Mouse (Mus musculus) erythroblast, adult 5-6 weeks (primary cell): ENCODE results near the gene Tsnax. TPM values are rescaled to one million over a fixed set of nuclear protein-coding genes. Genes with fewer than 3 reads are reported as not detected.

Experiments used
- ATAC-seq: replicated peaks from 2 replicates; pipeline ENCODE4 v1.8.0; 2016; ENCODE audit warnings: moderate number of reproducible peaks, mild to moderate bottlenecking, moderate TSS enrichment, inconsistent platforms; ENCODE audit not compliant: poor library complexity, low FRiP score, severe bottlenecking
- total RNA-seq, 2 experiments: library from RNA; stranded (forward) in 1 of 2; stranded (reverse) in 1 of 2; fragments of 150-400 nt in 1 of 2; fragments of 200-764, 138-1000 nt in 1 of 2; gene quantifications; 2 replicates each; pipeline versions ENCODE4 v1.2.3 to v1.2.4; 2015 to 2017; ENCODE audit warnings: low replicate concordance in 2 of 2

Tsnax gene
- total RNA-seq, 2 experiments from 2014 or later, result 6.9 to 23.4 TPM

GRCm38 (mm10) chr8:125040587-125041375 is 28.0 kb downstream of the Tsnax start:
- ATAC-seq, result no peak

DNA sequence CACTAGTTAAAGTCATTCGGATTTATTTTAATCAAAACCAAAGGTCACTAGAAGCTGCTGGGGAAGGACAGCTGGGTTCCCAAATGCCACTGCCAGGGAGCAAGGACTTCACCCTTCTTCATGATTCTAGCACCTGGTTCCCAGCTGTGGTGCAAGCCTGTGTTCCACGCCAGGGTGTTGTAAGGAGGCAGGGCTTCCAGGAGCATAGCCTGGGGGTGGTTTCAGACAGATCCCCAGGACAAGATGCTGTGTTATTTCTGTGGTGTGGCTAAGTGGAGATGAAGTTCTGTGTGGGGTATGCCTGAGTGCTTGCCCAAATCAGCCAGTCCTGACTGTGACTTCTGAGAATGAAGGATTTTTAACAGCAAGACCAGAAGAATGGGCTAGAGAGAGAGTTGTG is 28.7 kb downstream of the Tsnax start:
- no peak for ATAC-seq

GRCm38 (mm10) chr8:125043394-125043793 is 30.6 kb downstream of the Tsnax start:
- ATAC-seq, result no peak

DNA sequence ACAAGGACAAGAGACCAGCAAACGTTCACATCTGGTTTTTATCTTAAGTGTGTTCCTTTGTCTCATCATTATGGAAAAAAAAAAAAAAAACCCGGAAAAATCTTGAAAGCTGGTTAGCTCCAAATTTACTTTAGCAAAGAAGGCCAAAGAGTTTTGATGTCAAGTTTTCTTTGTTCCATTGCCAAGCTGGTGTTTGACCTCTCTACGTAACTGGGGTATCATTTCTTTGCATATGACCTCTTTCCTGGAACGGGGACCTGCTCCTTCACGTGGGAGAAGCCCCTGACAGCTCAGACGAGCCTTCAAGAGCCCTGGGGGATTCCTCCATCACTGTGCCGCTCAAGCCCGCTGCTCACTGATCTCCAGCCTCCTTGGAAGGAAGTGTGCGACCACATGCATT is 31.1 kb downstream of the Tsnax start:
- ATAC-seq, result no peak

DNA sequence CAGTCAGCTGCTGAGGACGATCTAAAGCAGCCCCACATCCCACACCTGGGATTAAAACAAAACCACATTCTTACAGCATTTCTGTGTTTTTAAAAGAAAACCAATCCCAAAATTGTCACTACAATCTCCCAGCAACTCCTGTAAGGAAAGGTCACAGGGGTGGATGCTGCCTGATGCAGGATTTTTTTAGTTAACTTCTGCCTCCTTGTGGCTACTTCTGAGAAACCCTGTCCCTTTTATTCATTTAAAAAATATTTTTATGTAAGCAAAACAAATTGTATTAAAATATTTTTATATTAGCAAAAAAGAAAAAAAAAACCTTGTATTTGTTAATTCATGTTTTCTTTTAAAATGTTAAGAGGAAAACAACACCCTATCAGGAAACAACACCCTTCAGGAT is 33.0 kb downstream of the Tsnax start:
- ATAC-seq, result no peak

DNA sequence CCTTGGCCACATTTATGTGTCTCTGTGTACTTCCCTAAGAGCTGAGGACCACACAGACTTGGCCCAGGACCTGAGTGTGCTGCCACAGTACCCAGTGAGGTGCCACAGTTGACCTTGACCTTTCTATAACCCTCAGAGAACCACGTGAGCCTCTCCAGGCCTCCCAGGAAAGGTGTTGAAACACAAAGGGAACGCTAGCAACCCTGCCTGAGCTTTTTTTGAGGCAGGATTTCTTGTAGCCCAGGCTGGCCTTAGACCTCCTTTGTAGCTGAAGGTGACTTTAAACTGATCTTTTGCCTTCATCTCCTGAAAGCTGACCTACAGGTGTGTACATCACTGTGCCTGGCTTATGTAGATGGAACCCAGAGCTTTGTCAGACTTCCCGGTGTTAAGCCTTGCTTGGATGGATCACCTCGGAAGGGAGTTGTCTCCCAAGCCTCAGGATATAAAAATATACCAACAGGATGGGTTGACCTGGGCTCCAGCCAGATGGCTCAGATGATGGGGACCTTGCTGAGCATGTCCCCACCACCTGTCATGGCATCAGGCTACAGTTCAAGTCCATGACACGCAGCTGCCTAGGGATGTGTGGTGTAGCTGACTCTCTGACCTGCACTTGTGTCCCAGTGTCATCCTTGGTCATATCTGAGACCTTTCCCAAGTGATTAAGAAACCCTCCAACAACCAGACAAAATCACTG is 36.4 kb downstream of the Tsnax start:
- ATAC-seq, result no peak

- ATAC-seq, result no peak
Measured at GRCm38 (mm10) chr8:125049826-125050225, 37.0 kb downstream of the Tsnax start.

GRCm38 (mm10) chr8:125052026-125052425 is 39.2 kb downstream of the Tsnax start:
- ATAC-seq, result no peak

DNA sequence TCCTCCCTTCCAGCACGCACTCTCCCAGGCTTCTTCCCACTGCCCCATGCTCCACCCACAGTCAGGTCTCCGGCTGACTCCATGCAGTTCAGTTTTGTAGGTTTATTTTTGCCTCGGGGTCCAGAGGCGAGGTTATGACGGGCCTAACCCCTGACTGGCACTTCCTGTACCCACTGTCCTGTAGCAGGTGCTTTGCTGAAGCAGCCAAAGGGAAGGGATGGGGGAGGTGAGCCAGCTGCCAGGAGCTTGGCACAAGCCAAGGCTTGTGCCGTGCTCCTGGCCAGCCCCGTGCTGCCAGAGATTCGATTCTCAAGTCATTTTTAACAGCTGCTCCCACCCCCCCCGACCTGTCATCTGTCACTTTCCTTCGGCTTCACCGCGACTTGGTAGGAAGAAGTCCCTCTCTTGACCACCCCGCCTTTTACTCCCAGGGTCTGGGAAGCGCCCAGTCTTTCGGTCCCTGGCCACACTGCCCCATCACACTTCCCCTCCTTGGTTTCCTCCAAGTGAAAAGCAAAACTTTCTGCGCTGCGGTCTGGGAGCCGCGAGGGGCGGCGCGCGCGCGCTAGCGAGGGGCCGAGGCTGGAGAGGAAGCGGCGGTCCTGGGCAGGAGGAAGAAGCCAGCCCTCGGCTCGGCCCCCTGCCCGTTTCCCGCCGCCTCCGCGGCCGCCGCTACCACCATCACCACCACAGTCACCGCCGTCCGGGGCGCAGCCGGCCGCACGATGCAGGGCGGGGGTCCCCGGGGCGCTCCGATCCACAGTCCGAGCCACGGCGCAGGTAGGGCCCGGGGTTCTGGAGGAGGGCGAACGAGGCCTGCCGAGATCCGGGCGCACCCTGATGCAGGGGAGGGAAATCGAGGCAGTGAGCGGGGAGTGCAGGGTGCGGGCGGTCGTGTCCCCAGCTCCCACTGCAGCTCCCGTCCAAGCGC is 41.0 kb downstream of the Tsnax start, which contains the start of gene Disc1:
Gene Disc1 (plus strand): TSS at position 691 of the 931 bp plus-strand sequence.
- ATAC-seq, result no peak

DNA sequence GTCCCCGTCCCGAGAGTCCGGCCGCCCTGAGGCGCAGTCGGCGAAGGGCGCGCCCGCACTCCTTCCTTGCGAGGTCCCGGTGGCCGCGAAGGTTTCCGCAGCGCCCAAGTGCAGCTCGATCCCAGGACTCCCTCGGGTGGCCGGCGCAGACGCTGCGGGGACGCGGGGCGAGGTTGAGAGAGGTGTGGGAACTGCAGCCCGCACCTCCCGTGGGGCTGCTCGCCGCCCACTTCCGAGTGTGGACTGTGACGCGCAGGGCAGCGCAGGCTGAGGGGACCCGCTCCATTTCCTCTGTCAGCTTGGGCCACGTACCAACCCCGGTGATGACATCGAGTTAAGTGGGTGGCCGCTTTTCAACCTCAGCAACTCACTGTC is 41.6 kb downstream of the Tsnax start:
- ATAC-seq, result no peak

- ATAC-seq, result no peak
Measured at GRCm38 (mm10) chr8:125060904-125061303, 48.1 kb downstream of the Tsnax start.

- ATAC-seq, result no peak
Measured at GRCm38 (mm10) chr8:125065596-125065995, 52.8 kb downstream of the Tsnax start.

DNA sequence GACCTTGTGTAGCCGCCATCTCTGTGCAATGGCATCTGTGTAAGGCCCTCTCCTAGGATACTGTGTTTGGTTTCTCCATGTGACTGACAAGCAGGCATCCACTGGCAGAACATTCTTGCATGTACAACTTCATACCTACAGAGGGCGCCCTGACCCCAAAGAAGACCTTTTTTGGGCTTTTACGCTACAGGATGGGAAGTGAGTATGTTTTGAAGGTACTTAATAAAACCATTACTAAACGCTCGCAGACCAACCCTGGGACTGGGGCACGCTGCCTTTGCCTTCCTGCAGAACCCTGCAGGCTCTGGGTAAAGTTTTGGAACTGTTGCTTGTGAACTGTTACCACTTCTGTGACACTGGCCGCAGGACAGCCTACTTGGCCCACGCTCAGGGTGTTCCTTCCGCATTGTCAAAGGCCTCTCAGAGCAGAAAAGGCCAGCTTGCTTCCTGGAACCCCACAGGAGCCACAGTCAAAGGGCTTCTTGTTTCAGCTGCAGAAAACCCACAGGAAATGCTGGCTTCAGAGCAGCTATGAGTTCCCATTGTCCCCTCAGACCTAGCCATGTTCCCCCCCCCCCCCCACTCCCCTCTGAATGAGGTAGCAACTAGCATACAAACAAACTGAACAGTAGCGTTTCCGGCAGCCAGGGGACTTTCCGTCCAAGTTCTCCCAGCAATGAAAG is 54.3 kb downstream of the Tsnax start:
- no peak for ATAC-seq

DNA sequence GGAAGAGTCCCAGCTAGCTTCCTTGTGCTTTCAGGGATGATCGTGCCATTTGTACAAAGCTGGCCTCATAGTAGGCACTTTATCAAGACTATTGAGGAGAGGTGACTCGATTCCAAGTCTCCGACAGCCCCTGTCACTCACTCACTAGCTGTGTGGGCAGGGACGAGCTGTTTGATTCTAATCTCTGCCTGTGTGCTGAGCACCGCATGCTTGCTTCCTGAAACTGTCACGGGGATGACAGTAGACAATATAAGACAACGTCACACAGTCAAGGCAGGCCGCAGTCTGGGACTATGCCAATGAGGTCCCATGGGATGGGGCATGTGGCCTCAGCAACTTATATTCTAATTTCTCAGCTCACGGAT is 54.8 kb downstream of the Tsnax start:
- no peak for ATAC-seq

DNA sequence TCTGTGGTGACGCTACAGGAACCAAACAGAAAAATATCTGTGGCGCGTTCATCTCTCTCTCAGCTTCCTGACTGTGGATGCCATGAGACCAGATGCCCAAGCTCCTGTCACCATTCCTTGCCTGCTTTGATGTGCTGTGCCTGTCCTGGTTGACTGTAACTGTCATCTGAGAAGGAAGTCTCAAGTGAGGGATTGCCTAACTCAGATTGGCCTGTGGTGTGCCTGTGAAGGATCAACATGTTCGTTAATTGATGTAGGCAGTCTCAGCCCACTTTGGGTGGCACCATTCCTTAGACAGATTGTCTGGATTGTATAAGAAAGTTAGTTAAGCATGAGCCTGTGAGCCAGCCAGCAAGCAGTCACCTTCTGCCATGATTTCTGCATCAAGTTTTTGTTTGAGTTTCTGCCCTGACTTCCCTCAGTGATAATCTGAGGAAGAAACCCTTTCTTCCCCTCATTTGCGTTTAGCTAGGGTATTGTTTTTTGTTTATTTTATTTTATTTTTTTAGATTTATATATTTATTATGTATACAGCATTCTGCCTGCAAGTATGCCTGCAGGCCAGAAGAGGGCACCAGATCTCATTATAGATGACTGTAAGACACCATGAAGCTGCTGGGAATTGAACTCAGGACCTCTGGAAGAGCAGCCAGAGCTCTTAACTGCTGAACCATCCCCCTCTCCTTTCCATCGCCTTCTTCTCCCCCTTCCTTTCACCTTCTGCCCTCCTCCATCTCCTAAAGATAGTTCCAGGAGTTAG is 55.5 kb downstream of the Tsnax start:
- no peak for ATAC-seq

DNA sequence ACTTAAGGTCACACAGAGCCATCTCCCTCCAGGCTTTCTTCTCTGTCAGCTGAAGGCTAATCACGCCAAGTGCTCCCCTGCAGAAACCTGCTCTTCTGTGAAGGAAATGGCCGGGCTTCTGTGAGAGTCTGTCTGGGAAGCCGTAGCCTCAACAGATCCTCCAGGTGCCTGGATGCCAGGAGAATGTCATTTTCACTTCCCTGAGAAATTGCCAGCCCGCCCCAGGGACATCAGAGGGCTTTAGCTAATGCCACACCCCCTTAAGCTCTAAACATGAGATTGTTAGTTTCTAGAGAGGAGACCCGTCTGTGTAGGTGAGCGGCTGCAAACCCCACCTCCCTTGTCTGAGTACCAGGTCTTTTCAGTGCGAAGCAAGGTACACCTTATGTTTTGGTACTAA is 56.5 kb downstream of the Tsnax start:
- ATAC-seq, result no peak

DNA sequence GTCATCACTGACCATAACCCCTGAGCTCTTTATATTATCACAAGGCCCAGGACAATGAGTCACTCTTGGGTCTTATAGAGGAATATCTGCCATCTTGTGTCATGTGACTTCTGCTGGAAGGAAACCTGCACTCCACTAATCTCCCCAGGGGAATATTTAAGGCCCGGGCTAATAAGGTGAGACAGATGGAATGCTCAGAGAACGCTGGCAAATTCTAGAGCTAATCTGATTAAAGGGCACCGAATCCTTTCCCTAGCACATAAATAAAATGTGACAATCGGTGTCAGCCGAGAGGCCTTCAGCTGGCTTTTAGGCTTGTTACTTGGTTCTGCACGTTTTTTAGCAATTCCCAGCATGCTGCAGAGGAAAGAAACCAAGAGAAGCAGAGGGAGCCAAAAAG is 56.9 kb downstream of the Tsnax start:
- no peak for ATAC-seq

- no peak for ATAC-seq
Measured at GRCm38 (mm10) chr8:125074141-125074540, 61.3 kb downstream of the Tsnax start.

DNA sequence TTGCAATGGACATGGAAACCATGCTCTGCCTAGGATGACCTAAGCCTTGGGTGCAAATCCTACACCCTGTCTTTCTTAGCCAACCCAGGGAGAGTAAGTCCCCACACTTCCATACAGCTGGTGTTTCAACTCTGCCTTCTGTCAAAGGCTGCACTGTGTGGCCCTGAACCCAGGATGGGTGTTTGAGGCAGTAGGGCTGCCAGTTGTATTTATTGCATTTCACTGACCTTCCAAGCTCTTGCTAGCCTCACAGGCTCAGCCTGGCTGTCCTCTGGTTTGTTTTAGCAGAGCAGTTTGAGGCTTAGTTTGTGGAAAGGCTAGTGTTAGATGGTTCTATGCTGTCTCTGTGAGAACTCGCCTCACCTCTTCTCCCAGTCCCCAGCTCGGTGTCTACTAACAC is 61.8 kb downstream of the Tsnax start:
- ATAC-seq, result no peak
